ENCODE assay signal across 9 mouse cellular contexts in the genomic region with DNA sequence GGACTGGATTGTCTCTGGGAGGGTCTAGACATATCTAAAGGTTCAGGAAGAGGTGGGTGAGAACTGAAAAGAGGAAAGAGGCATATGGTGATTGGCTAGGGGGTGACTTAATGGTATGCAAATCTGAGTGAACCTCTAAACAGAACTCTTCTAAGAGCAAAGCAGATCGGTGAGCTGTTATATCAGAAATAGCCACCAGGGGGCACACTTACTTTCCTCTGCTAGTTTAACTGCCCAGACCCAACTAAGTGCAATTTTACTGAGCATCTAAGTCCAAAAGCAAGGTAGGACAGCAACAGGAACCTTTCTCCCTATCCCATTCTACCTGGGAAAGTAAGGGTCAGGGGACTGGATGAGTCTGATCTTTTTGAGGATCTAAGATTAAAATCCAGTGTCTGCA. TPM values are rescaled to one million over a fixed set of nuclear protein-coding genes. Genes with fewer than 3 reads are reported as not detected.
DNase-seq lines count a peak whose midpoint lies in the region; ATAC-seq lines count a peak whose summit lies in the region.
"Had no signal": no experiment of that assay in that cellular context is flagged by ENCODE, and none has a peak within 500 bp of the region (broad histone marks: within the 10 kb centered on the region; RNA-seq: fewer than 3 reads in every experiment).

No protein-coding gene starts in this region.

- H3K27me3 ChIP-seq in forebrain, embryonic 14.5 days (replicated peaks; ENCODE audit: control insufficient read depth, insufficient read depth, low read length) = no peaks in the 10 kb centered on the region
- peaks cover 8% of the 10 kb centered on the region; the same call in 1 of the 2 replicates for H3K27me3 ChIP-seq in forebrain, embryonic 12.5 days
- H3K27me3 ChIP-seq: lung, embryonic 15.5 days had no signal

- no peaks in the 10 kb centered on the region for H3K9me3 ChIP-seq in forebrain, embryonic 14.5 days (replicated peaks; ENCODE audit: control insufficient read depth, low read length)
- no peaks in the 10 kb centered on the region for H3K9me3 ChIP-seq in forebrain, embryonic 12.5 days
- H3K9me3 ChIP-seq: lung, embryonic 15.5 days had no signal

- H3K36me3 ChIP-seq in forebrain, embryonic 14.5 days (ENCODE audit: control insufficient read depth, insufficient read depth, low read length) = 0 out of 2 replicates have a peak, but pooled peaks cover 15% of the 10 kb centered on the region
- H3K36me3 ChIP-seq in forebrain, embryonic 12.5 days (replicated peaks) = peaks cover 17% of the 10 kb centered on the region
- H3K36me3 ChIP-seq: lung, embryonic 15.5 days had no signal

- 0 out of 2 replicates have a peak, but pooled peaks cover 9% of the 10 kb centered on the region for H3K4me1 ChIP-seq in forebrain, embryonic 14.5 days (ENCODE audit: control insufficient read depth, insufficient read depth, low read length)
- H3K4me1 ChIP-seq in forebrain, embryonic 12.5 days = peaks cover 16% of the 10 kb centered on the region

- no peak overlapping the region for H3K27ac ChIP-seq in forebrain, embryonic 14.5 days (ENCODE audit: low read depth, low read length)
- no peak overlapping the region for H3K27ac ChIP-seq in forebrain, embryonic 12.5 days
- H3K27ac ChIP-seq: lung, embryonic 15.5 days had no signal

- WGBS in forebrain, embryonic 14.5 days = 0% methylated on average over 1 of the region's 1 CpGs
- 0% methylated on average over 1 of the region's 1 CpGs for WGBS in forebrain, embryonic 12.5 days

- H3K4me2 ChIP-seq in forebrain, embryonic 14.5 days (ENCODE audit: low read length) = no peak overlapping the region
- no peak overlapping the region for H3K4me2 ChIP-seq in forebrain, embryonic 12.5 days
- H3K4me2 ChIP-seq: lung, embryonic 15.5 days had no signal

- no peak for ATAC-seq in forebrain, embryonic 14.5 days
- ATAC-seq in forebrain, embryonic 12.5 days (ENCODE audit: low FRiP score) = no peak
- ATAC-seq in CD4-positive, CD25-positive, alpha-beta regulatory T cell, adult 4 months = peak; percentile 30

- DNase-seq in forebrain, embryonic 14.5 days (ENCODE audit: low spot score) = peak; percentile 88
- peak; percentile 51 for DNase-seq in brain, embryonic 18.5 days (ENCODE audit: low read depth, low spot score)
- DNase-seq in fibroblast of lung, adult 2 months (ENCODE audit: low read depth) = peak; percentile 51
- DNase-seq in kidney, postnatal 36 days = peak; percentile 69 to 90
- peak; percentile 50 to 73 for DNase-seq in lung, adult 18-20 months
- DNase-seq in right cerebral cortex, postnatal 4 days = peak; percentile 92

- H3K4me3 ChIP-seq in forebrain, embryonic 14.5 days (ENCODE audit: low read depth, low read length) = no peak overlapping the region
- H3K4me3 ChIP-seq in forebrain, embryonic 12.5 days (replicated peaks) = no peak overlapping the region
- H3K4me3 ChIP-seq: lung, embryonic 15.5 days had no signal

- H3K9ac ChIP-seq in forebrain, embryonic 14.5 days (ENCODE audit: low read length) = no peak overlapping the region
- no peak overlapping the region for H3K9ac ChIP-seq in forebrain, embryonic 12.5 days
- H3K9ac ChIP-seq: lung, embryonic 15.5 days had no signal

RNA-seq across cellular contexts. Expression of gene Pomc, which starts 29.0 kb away (rescaled TPM):
- 8.3 and 12.9 TPM in 2 replicates for polyA plus RNA-seq in forebrain, embryonic 14.5 days (2014; fragmentation: Nextera tagmentation; extraction: Ambion mirVana)
- polyA plus RNA-seq in forebrain, embryonic 12.5 days (2016; fragmentation: Nextera tagmentation; extraction: Ambion mirVana) = 7.3 and 8.8 TPM in 2 replicates
- 1 to 10 TPM; 2.8 TPM for polyA plus RNA-seq in CD4-positive, CD25-positive, alpha-beta regulatory T cell, adult 4 months (2017; shearing (Covaris generic))

RNA-seq across cellular contexts. Expression of gene Efr3b, which starts 55.0 kb away (rescaled TPM):
- polyA plus RNA-seq in forebrain, embryonic 14.5 days (2014; fragmentation: Nextera tagmentation; extraction: Ambion mirVana) = 16.9 and 20.6 TPM in 2 replicates
- 24.5 and 27.2 TPM in 2 replicates for polyA plus RNA-seq in forebrain, embryonic 12.5 days (2016; fragmentation: Nextera tagmentation; extraction: Ambion mirVana)
- polyA plus RNA-seq in CD4-positive, CD25-positive, alpha-beta regulatory T cell, adult 4 months (2017; shearing (Covaris generic)) = under 1 TPM; 0.11 to 0.61 TPM

Comparison
In these comparisons a context has a peak if more than half of its experiments do, and no peak if none do; other contexts are left out.
1. RNA of gene Efr3b, which starts 55.0 kb away (polyA plus RNA-seq): 24.5 to 27.2 TPM in forebrain, embryonic 12.5 days and 16.9 to 20.6 TPM in forebrain, embryonic 14.5 days; 0.11 to 0.61 TPM in CD4-positive, CD25-positive, alpha-beta regulatory T cell, adult 4 months; every median in the first group is over 10 times any median in the second.
2. Peak in every context shown above with its lines, with median percentiles within 50 percentile points of each other: DNase-seq.